Mouse (Mus musculus) right cerebral cortex, postnatal 4 days (tissue): ENCODE measurements around the gene Nr5a1.

Experiments
- DNase-seq: peaks from one replicate; pipeline ENCODE4 v3.0.0-alpha.2; 2022

The Nr5a1 gene

DNA sequence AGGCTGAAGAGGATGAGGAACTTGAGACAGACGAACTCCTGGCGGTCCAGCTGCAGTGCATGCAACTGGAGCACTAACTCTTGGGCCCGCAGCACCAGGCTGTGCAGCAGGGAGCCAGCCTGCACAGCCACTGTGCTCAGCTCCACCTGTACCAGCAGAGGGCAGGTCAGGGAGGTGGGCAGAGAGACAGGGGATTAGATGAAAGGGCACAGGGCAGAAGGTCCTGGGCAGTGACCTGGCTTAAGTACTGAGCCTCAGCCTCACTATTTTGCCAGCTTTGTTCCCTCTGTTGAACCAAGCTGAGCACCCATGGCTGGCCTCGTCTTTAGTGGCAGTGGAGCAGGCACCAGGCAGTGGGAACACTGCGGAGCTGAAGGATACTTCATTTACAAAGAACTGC lies 14.2 kb downstream of the Nr5a1 start:
- no peak for DNase-seq

DNA sequence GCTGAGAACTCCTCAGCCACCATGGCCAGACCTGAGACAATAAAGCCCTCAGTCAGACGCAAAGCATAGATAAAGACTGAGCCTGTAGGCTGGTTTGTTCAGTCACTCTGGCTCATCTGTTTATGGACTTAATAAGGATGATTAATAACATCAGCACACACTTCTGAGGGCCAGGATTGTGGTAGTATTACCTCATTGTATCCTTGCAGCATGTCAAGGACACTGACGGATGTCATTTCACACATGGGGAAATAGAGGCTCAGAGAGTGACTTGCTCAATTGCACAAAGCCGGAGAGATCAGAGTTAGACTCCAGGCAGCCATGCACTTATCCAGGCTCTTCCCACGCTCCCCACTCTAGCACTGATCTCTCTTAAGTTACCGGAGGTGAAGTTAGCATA lies 15.7 kb downstream of the Nr5a1 start:
- no peak for DNase-seq

- DNase-seq, result no peak
These were observed 16.9 kb downstream of the Nr5a1 start for GRCm38 (mm10) chr2:38697128-38698120.

DNA sequence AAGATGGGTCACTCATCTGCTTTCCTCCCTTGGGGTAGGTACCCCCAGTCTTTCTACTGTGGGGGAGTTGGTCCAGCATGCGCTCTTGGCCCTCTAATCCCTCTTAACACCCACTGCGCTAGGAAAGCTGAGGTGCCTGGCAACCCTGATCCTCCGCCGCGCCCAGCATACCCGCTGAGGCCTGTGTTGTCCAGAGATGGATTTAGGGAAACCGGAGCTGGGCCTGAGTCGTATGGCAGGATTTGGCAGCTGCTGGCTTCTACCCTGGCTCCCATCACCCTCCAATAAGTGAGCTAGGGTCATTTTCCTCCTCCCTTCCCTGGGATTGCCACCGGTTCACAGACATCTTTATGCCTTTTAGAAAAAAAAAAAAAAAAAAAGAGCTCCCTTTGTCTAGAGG lies 18.6 kb downstream of the Nr5a1 start:
- no peak for DNase-seq

GRCm38 (mm10) chr2:38691542-38691941 lies 22.8 kb downstream of the Nr5a1 start:
- DNase-seq, result peak; percentile 50

- DNase-seq, result no peak
These were observed 24.5 kb downstream of the Nr5a1 start for GRCm38 (mm10) chr2:38689881-38690280.

GRCm38 (mm10) chr2:38688791-38689520 lies 25.4 kb downstream of the Nr5a1 start:
- peak; percentile 74 for DNase-seq

GRCm38 (mm10) chr2:38685746-38686145 lies 28.6 kb downstream of the Nr5a1 start:
- no peak for DNase-seq

DNA sequence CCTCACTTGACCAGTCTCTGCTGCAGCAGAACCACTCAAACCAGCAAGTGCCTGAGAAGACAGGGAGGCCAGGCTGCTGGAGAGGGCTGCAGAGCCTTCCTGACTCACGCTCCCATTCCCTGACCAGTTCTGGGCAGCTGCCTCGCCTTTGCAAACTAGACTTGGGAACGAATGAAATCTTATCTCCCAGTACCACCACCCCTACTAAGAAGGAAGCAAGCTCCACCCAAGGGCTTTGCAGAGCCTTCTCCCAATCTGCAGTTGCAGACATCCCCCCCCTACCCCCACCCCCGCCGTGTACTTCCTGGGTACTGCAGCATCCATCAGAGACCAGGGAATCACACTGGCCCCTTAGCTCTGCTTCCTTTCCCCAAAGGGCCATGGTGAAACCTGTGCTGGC lies 31.3 kb downstream of the Nr5a1 start:
- DNase-seq, result no peak

DNA sequence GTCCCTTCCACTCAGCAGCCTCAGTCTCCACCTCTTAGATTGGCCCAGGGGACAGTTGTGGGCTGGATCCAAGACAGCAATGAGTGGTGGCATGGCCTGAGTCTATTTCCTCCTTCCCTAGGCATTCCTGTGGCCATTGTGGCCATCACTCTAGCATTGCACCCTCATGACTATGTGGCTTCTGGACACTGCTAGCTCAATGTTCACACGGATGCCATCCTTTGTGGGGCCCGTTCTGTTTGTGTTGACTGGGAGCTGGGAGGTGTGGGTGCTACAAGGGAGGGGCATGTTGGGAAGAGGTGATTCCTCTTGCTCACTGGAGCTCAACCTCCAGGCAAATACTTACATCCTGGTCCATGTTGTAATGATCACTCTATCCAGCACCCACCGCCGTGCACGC lies 32.1 kb downstream of the Nr5a1 start:
- DNase-seq, result no peak

- no peak for DNase-seq
These were observed 35.4 kb downstream of the Nr5a1 start for GRCm38 (mm10) chr2:38678947-38679346.

DNA sequence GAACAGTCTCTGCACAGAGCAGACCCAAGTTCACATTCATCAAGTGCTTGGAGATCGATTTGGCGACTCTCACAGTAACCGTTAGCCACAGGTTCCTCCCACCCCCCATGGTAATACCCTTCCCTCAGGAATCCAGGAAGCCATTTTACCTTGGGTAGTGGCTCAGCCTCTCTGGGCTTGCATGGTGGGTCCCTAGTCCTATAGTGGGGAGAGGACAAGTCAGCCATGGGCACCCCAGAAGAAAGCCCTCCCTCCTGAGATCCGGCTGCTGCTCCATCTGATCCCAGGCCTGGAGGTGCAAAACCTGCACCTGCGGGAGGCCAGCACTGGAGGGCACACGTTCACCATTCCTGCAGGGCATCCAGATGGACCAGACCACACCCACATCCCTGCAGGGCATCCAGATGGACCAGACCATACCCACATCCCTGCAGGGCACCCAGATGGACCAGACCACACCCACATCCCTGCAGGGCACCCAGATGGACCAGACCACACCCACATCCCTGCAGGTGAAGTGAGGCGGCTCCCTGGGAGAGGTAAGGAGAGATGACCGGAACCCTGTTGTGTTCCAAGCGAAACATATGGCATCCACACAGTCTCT lies 38.9 kb downstream of the Nr5a1 start:
- no peak for DNase-seq

- no peak for DNase-seq
These were observed 41.8 kb downstream of the Nr5a1 start for GRCm38 (mm10) chr2:38672496-38672895.

- DNase-seq, result no peak
These were observed 45.4 kb downstream of the Nr5a1 start for GRCm38 (mm10) chr2:38668802-38669580.

DNA sequence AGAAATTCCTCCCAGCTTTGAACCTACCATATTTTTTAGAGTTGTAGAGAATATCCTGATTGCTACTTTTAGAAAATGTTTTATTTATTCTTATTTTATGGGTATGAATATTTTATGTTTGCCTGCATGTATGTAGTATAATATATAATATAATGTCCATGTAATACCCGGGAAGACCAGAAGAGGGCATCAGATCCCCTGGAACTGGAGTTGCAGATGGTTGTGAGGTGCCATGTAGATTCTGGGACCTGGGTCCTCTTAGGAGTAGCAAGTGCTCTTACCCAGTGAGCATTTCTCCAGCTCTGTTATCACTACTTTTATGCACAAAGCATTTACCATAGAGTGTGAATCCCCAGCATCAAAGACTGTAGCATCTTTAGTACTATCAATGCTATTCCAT lies 52.9 kb downstream of the Nr5a1 start:
- DNase-seq, result no peak

- DNase-seq, result peak; percentile 85
These were observed 56.0 kb downstream of the Nr5a1 start for GRCm38 (mm10) chr2:38658338-38658836.

GRCm38 (mm10) chr2:38653694-38654093 lies 60.6 kb downstream of the Nr5a1 start:
- DNase-seq, result no peak

DNA sequence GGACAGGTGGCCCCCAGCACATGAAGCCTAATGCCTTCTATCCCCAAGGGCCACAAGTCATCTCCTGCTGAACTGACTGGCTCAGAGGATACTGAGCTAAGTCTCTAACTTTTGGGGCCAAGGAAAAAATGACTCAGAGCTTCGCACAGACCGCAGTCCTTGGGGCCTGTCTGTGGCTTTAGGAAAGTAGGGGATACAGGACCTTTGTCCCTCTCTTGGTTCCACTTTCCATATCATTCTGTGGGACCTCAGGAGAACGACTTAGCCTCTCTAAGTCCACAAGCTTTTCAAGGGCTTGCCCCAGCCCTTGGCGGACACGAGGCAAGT lies 61.1 kb downstream of the Nr5a1 start:
- DNase-seq, result no peak

DNA sequence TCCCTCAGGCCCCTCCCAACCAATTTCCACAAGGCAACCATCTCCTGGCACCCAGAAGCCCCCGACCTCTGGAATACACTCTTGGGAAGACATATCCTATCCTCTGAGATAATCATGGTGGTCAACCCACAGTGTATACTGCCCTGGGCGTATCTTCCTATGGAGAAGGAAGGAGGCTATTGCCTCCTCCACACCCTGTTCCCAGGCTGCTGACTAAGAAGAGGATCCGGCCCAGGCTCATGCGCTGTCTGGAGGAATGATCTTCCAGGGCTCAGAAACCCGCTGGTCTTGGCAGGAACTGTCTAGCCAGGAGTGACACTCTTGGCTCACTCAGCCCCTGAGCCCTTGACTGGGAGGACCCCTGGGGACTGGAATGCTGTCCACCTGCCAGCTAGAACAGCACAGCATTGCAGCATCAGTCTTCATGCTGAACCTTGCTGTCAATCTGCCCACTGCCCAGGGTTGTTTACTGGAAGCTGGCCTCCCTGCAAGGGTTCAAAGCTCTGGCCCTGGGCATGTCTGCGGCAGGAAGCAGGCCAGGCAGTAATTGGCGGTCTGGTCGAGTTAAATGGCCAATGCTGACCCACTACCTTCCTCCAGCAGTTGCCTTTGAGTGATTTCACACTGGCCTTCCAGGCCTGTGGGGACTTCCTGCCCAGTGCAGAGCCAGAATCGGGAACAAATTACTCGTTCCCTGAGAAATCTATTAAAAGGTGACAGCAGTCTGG lies 61.6 kb downstream of the Nr5a1 start:
- DNase-seq, result no peak

DNA sequence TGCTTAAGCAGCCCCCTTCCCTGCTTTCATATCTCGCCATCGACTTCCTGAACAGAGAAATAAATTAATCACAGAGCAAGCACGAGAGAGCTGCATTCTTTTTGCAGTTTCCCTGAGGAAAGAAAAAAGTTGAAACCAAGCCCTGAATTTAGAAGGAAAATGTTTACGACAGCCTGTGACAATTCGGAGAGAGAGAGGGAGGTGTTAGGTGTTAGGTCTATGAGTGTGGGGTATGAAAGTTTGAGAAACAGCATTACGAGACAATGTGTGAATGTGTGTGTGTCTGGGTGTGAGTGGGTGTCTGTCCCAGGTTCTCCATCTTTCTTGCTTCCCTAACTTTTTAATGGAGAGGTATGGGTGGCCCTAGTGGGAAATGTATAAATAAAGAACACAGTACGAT lies 62.2 kb downstream of the Nr5a1 start:
- DNase-seq, result no peak

DNA sequence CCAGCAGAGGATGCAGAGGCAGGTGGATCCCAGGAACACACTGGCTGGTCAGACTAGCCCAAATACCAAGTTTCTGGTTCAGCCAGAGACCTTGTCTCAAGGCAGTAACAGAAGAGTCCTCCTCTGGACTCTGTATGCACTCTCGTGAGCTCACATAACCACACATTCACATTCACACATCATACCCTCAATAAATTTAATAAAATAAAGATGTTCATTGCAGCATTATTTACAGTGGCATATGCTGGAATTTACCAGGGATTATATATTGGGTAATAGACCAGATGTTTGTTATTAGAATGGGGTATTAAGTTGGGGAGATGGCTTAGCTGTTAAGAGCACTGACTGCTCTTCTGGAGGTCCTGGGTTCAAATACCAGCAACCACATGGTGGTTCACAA lies 64.0 kb downstream of the Nr5a1 start:
- no peak for DNase-seq

DNA sequence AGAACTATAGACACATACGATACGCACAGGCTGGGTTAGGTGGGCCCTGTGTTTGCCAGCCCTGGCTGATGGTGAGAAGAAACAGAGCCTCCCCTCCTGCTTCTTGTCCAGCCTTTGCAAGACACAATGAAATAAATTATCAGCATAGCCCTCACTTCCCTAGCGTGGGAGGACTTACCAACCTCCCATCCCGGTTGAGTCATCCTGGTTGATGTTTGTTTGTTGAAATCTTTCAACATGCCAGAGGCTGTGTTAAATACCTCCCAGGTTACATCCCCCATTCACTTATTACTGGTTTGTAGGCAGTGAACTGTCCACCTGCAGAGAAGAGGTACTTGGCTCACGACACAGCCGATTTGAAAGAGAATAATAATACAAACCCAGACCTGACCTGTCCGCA lies 66.7 kb downstream of the Nr5a1 start:
- DNase-seq, result no peak
